Mouse (Mus musculus): Measurements from ENCODE around the gene Gm10220. TPM values are rescaled to one million over a fixed set of nuclear protein-coding genes. Genes with fewer than 3 reads are reported as not detected.
"Not testable (repeated sequence)": the region's sequence is repeated elsewhere in the genome, so short reads cannot be mapped to it uniquely, and the experiment has no call there.

The Gm10220 gene
- polyA plus RNA-seq (2015; fragmentation: Nextera tagmentation; extraction: Ambion mirVana): not detected in 2 replicates

- not testable (repeated sequence) for H3K27me3 ChIP-seq (replicated peaks; ENCODE audit: insufficient read depth, low read length); DNase-seq (ENCODE audit: low spot score); H3K9me3 ChIP-seq (ENCODE audit: low read length); H3K4me2 ChIP-seq (replicated peaks; ENCODE audit: low read depth, low read length); H3K4me3 ChIP-seq (ENCODE audit: low read depth, low read length); H3K27ac ChIP-seq (ENCODE audit: low read length); H3K4me1 ChIP-seq (ENCODE audit: insufficient read depth, low read depth, low read length); H3K36me3 ChIP-seq (ENCODE audit: insufficient read depth, low read length); ATAC-seq; H3K9ac ChIP-seq (replicated peaks; ENCODE audit: low read depth)
- no CpG with 5 or more reads among the region's 3 CpGs for WGBS
Observed at GRCm38 (mm10) chr5:26121321-26121720, at the start of gene Gm10220. Gene Gm10220, minus strand, starts transcription at chr5:26121421.

DNA sequence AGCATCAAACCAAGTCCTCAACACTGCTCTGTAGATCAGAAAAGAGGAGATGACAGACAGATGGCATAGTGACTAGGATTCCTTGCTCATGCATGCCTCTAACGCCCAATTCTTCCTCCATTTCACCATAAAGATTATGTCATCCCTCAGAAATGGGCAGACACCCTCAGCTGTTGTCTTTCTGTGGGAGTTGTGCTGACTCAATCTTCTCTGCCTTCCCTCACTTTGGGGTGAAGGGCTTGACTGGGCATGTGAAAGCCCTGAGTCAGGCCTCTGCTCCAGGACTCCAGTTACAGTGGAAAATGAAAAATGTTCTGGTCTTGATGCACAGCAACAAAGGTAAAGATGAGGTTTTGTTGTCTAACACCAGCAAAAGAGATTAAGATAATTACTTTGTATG, 48.6 kb upstream of the Gm10220 start:
- 64% methylated on average over 1 of the region's 1 CpGs for WGBS
- no peak for ATAC-seq

GRCm38 (mm10) chr5:26165791-26166165, 44.6 kb upstream of the Gm10220 start:
- no peak overlapping the region for H3K27ac ChIP-seq (ENCODE audit: low read length)
- no peak for TF ChIP-seq EP300 (IDR thresholded peaks at IDR 0.05)
- TF ChIP-seq CTCF (IDR thresholded peaks at IDR 0.05): no peak
- DNase-seq (ENCODE audit: low spot score): no peak
- no peak for ATAC-seq
- H3K36me3 ChIP-seq (ENCODE audit: insufficient read depth, low read length): no peaks in the 10 kb centered on the region
- H3K4me2 ChIP-seq (replicated peaks; ENCODE audit: low read depth, low read length): no peak overlapping the region
- no peak overlapping the region for H3K4me3 ChIP-seq (ENCODE audit: low read depth, low read length)
- H3K9ac ChIP-seq (replicated peaks; ENCODE audit: low read depth): no peak overlapping the region
- WGBS: 74% methylated on average over 5 of the region's 5 CpGs
- no peaks in the 10 kb centered on the region for H3K9me3 ChIP-seq (ENCODE audit: low read length)
- no peaks in the 10 kb centered on the region for H3K4me1 ChIP-seq (ENCODE audit: insufficient read depth, low read depth, low read length)
- no peaks in the 10 kb centered on the region for H3K27me3 ChIP-seq (replicated peaks; ENCODE audit: insufficient read depth, low read length)

More for the DNA sequence above, 48.6 kb upstream of the Gm10220 start:
- Histone ChIP-seq H3K9me3 (ENCODE audit: low read length) (no peaks in the 10 kb centered on the region), H3K27me3 (replicated peaks; ENCODE audit: insufficient read depth, low read length) (no peaks in the 10 kb centered on the region), H3K4me3 (ENCODE audit: low read depth, low read length) (no peak overlapping the region), H3K4me2 (replicated peaks; ENCODE audit: low read depth, low read length) (no peak overlapping the region), H3K27ac (ENCODE audit: low read length) (no peak overlapping the region), H3K9ac (replicated peaks; ENCODE audit: low read depth) (no peak overlapping the region), H3K36me3 (ENCODE audit: insufficient read depth, low read length) (no peaks in the 10 kb centered on the region), H3K4me1 (ENCODE audit: insufficient read depth, low read depth, low read length) (no peaks in the 10 kb centered on the region)
- no peak for DNase-seq (ENCODE audit: low spot score)
- TF ChIP-seq CTCF (IDR thresholded peaks at IDR 0.05): no peak
- no peak for TF ChIP-seq EP300 (IDR thresholded peaks at IDR 0.05)

- no peak overlapping the region for H3K4me3 ChIP-seq (ENCODE audit: low read depth, low read length)
- H3K9ac ChIP-seq (replicated peaks; ENCODE audit: low read depth): no peak overlapping the region
- H3K4me1 ChIP-seq (ENCODE audit: insufficient read depth, low read depth, low read length): no peaks in the 10 kb centered on the region
- H3K4me2 ChIP-seq (replicated peaks; ENCODE audit: low read depth, low read length): no peak overlapping the region
- no peaks in the 10 kb centered on the region for H3K27me3 ChIP-seq (replicated peaks; ENCODE audit: insufficient read depth, low read length)
- no peak overlapping the region for H3K27ac ChIP-seq (ENCODE audit: low read length)
- ATAC-seq (no peak), DNase-seq (ENCODE audit: low spot score) (no peak)
- TF ChIP-seq CTCF (IDR thresholded peaks at IDR 0.05) (no peak), EP300 (IDR thresholded peaks at IDR 0.05) (no peak)
- H3K36me3 ChIP-seq (ENCODE audit: insufficient read depth, low read length): no peaks in the 10 kb centered on the region
- WGBS: 65% methylated on average over 8 of the region's 8 CpGs
- H3K9me3 ChIP-seq (ENCODE audit: low read length): no peaks in the 10 kb centered on the region
Observed at GRCm38 (mm10) chr5:26165036-26165790, 44.0 kb upstream of the Gm10220 start.

- H3K36me3 ChIP-seq (ENCODE audit: insufficient read depth, low read length): no peaks in the 10 kb centered on the region
- no peak overlapping the region for H3K4me2 ChIP-seq (replicated peaks; ENCODE audit: low read depth, low read length)
- peak; percentile 59 for DNase-seq (ENCODE audit: low spot score)
- no peaks in the 10 kb centered on the region for H3K27me3 ChIP-seq (replicated peaks; ENCODE audit: insufficient read depth, low read length)
- no peak overlapping the region for H3K4me3 ChIP-seq (ENCODE audit: low read depth, low read length)
- no peak for ATAC-seq
- H3K4me1 ChIP-seq (ENCODE audit: insufficient read depth, low read depth, low read length): no peaks in the 10 kb centered on the region
- H3K9ac ChIP-seq (replicated peaks; ENCODE audit: low read depth): no peak overlapping the region
- WGBS: 54% methylated on average over 10 of the region's 10 CpGs
- no peak overlapping the region for H3K27ac ChIP-seq (ENCODE audit: low read length)
- TF ChIP-seq EP300 (IDR thresholded peaks at IDR 0.05) (no peak), CTCF (IDR thresholded peaks at IDR 0.05) (no peak)
- H3K9me3 ChIP-seq (ENCODE audit: low read length): no peaks in the 10 kb centered on the region
Observed at GRCm38 (mm10) chr5:26157396-26158170, 36.4 kb upstream of the Gm10220 start.

DNA sequence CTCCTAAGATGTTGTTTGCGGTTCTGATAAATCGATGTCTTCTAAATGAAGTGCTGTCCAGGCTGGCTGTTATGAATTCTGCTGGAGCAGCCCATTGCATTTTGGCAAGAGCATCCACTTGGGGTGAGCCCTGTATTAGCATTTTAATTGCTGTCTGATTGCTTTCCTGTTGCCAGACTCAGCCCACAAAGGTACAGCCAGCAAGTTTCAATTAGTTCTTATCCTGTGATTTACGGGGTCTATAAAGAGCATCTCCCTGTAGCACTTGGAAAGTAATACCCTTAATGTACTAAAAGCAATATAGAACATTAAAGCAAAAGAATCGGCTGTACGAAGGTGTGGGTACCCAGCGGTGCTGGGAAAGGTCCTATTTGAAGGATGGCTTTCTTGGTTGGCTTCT, 21.7 kb upstream of the Gm10220 start:
- no peaks in the 10 kb centered on the region for H3K27me3 ChIP-seq (replicated peaks; ENCODE audit: insufficient read depth, low read length)
- H3K9ac ChIP-seq (replicated peaks; ENCODE audit: low read depth): no peak overlapping the region
- no peak for TF ChIP-seq EP300 (IDR thresholded peaks at IDR 0.05)
- TF ChIP-seq CTCF (IDR thresholded peaks at IDR 0.05): no peak
- DNase-seq (ENCODE audit: low spot score) (no peak), ATAC-seq (no peak)
- H3K36me3 ChIP-seq (ENCODE audit: insufficient read depth, low read length): no peaks in the 10 kb centered on the region
- no peaks in the 10 kb centered on the region for H3K4me1 ChIP-seq (ENCODE audit: insufficient read depth, low read depth, low read length)
- 83% methylated on average over 6 of the region's 6 CpGs for WGBS
- no peak overlapping the region for H3K27ac ChIP-seq (ENCODE audit: low read length)
- no peaks in the 10 kb centered on the region for H3K9me3 ChIP-seq (ENCODE audit: low read length)
- no peak overlapping the region for H3K4me2 ChIP-seq (replicated peaks; ENCODE audit: low read depth, low read length)
- H3K4me3 ChIP-seq (ENCODE audit: low read depth, low read length): no peak overlapping the region

DNA sequence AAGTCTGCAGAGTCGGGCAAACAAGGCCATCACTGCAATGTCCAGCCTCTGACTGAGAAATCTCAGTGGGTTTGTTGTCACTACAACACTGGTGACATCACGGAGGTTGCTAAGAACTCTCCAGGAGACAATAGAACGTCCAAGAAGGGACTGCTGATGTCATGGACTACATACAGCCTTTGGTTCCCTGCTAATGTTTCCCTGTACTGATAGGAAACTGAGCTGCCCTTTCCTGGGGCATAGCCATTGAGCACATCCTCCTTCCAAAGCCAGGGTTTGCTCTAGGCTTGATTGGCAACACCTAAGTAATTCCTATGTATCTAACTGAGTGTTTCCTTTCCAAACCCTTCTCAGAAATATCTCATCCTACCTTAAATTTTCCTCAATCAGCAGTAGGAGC, 16.0 kb downstream of the Gm10220 start, which contains the start of gene 5031410I06Rik:
Gene 5031410I06Rik, minus strand, starts transcription at position 101 of the 400 bp plus-strand sequence.
- H3K27ac ChIP-seq (ENCODE audit: low read length); H3K9ac ChIP-seq (replicated peaks; ENCODE audit: low read depth); H3K4me3 ChIP-seq (ENCODE audit: low read depth, low read length); DNase-seq (ENCODE audit: low spot score); H3K4me1 ChIP-seq (ENCODE audit: insufficient read depth, low read depth, low read length); H3K27me3 ChIP-seq (replicated peaks; ENCODE audit: insufficient read depth, low read length); H3K4me2 ChIP-seq (replicated peaks; ENCODE audit: low read depth, low read length); H3K9me3 ChIP-seq (ENCODE audit: low read length); ATAC-seq; H3K36me3 ChIP-seq (ENCODE audit: insufficient read depth, low read length): not testable (repeated sequence)
- WGBS: no CpG with 5 or more reads among the region's 3 CpGs

DNA sequence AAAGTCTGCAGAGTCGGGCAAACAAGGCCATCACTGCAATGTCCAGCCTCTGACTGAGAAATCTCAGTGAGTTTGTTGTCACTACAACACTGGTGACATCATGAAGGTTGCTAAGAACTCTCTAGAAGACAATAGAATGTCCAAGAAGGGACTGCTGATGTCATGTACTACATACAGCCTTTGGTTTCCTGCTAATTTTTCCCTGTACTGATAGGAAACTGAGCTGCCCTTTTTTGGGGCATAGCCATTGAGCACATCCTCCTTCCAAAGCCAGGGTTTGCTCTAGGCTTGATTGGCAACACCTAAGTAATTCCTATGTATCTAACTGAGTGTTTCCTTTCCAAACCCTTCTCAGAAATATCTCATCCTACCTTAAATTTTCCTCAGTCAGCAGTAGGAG, 32.0 kb downstream of the Gm10220 start, which contains the start of gene Gm10471:
Gene Gm10471, minus strand, starts transcription at position 101 of the 400 bp plus-strand sequence.
- DNase-seq (ENCODE audit: low spot score): peak; percentile 0
- not testable (repeated sequence) for ATAC-seq; H3K4me3 ChIP-seq (ENCODE audit: low read depth, low read length); H3K9ac ChIP-seq (replicated peaks; ENCODE audit: low read depth); H3K27me3 ChIP-seq (replicated peaks; ENCODE audit: insufficient read depth, low read length); H3K9me3 ChIP-seq (ENCODE audit: low read length); H3K27ac ChIP-seq (ENCODE audit: low read length); H3K36me3 ChIP-seq (ENCODE audit: insufficient read depth, low read length); H3K4me2 ChIP-seq (replicated peaks; ENCODE audit: low read depth, low read length); H3K4me1 ChIP-seq (ENCODE audit: insufficient read depth, low read depth, low read length)
- 44% methylated on average over 1 of the region's 1 CpGs for WGBS

GRCm38 (mm10) chr5:26079023-26079422, 42.2 kb downstream of the Gm10220 start:
- H3K9me3 ChIP-seq (ENCODE audit: low read length); H3K27me3 ChIP-seq (replicated peaks; ENCODE audit: insufficient read depth, low read length); ATAC-seq: not testable (repeated sequence)

More at GRCm38 (mm10) chr5:26079023-26079422, 42.2 kb downstream of the Gm10220 start:
- not testable (repeated sequence) for H3K4me2 ChIP-seq (replicated peaks; ENCODE audit: low read depth, low read length); H3K36me3 ChIP-seq (ENCODE audit: insufficient read depth, low read length); H3K4me1 ChIP-seq (ENCODE audit: insufficient read depth, low read depth, low read length); H3K27ac ChIP-seq (ENCODE audit: low read length); H3K9ac ChIP-seq (replicated peaks; ENCODE audit: low read depth); H3K4me3 ChIP-seq (ENCODE audit: low read depth, low read length)
- peak; percentile 4 for DNase-seq (ENCODE audit: low spot score)
